Mouse (Mus musculus) thymus, adult 2 months (tissue): ENCODE results near the gene Ngfr. TPM values are rescaled to one million over a fixed set of nuclear protein-coding genes. Genes with fewer than 3 reads are reported as not detected.

ENCODE experiments used
- DNase-seq: peaks from one replicate; pipeline ENCODE4 v3.0.0; 2021
- H3K27ac ChIP-seq: fragments of 200-500 bp; 2 replicates; pipeline ENCODE4 v1.5.1; 2012; ENCODE audit warnings: low read length, control low read depth; ENCODE audit not compliant: control insufficient read depth, insufficient read depth
- H3K27me3 ChIP-seq: fragments of 200-500 bp; 2 replicates; pipeline ENCODE4 v1.6.1; 2012; ENCODE audit warnings: mild to moderate bottlenecking, low read length, moderate library complexity, mixed read lengths; ENCODE audit not compliant: control insufficient read depth, insufficient read depth
- H3K36me3 ChIP-seq: fragments of 200-500 bp; 2 replicates; pipeline ENCODE4 v1.6.1; 2012; ENCODE audit warnings: mild to moderate bottlenecking, low read length, moderate library complexity; ENCODE audit not compliant: control insufficient read depth, insufficient read depth
- H3K4me1 ChIP-seq: fragments of 200-500 bp; replicated peaks from 2 replicates; pipeline ENCODE4 v1.6.1; 2012; ENCODE audit warnings: low read length; ENCODE audit not compliant: control insufficient read depth, insufficient read depth
- H3K4me3 ChIP-seq: fragments of 200-500 bp; 2 replicates; pipeline ENCODE4 v1.5.1; 2012; ENCODE audit warnings: mild to moderate bottlenecking, low read length, control low read depth, moderate library complexity; ENCODE audit not compliant: control insufficient read depth, insufficient read depth
- CTCF ChIP-seq: fragments of 200-500 bp; IDR thresholded peaks from 2 replicates; pipeline ENCODE4 v1.5.1; 2012; ENCODE audit warnings: mild to moderate bottlenecking, control low read depth, low read length, moderate library complexity, borderline replicate concordance; ENCODE audit not compliant: control insufficient read depth, poor library complexity, insufficient read depth; ENCODE audit errors: extremely low read depth
- POLR2A ChIP-seq: fragments of 200-500 bp; IDR thresholded peaks from 2 replicates; pipeline ENCODE4 v1.6.1; 2012; ENCODE audit warnings: mild to moderate bottlenecking, low read length, control low read depth, moderate library complexity; ENCODE audit not compliant: control insufficient read depth, poor library complexity, insufficient read depth; ENCODE audit errors: extremely low read depth
- WGBS: fragments of 180-500 bp; shearing (Covaris S2); methylation state at CpG from one replicate; pipeline ENCODE4 v1.1.7; 2018; 5-methylcytosine and 5-hydroxymethylcytosine counted together
- polyA plus RNA-seq: library from polyadenylated mRNA; depleted of rRNA; stranded (reverse); fragments of >200 nt; gene quantifications from 2 replicates; pipeline ENCODE4 v1.2.3, GENCODE M21; 2012

Ngfr gene
- polyA plus RNA-seq, 1 experiment, result 6.4 TPM

GRCm38 (mm10) chr11:95544546-95545327 lies 42.8 kb downstream of the Ngfr start:
- DNase-seq, result no peak
- Histone ChIP-seq H3K27me3 (no peaks in the 10 kb centered on the region), H3K36me3 (no peaks in the 10 kb centered on the region), H3K4me1 (peaks cover 14% of the 10 kb centered on the region), H3K4me3 (no peak overlapping the region), H3K27ac (no peak overlapping the region)
- TF ChIP-seq POLR2A, result no peak
- TF ChIP-seq CTCF, result no peak
- WGBS, result 91% methylated on average over 8 of the region's 8 CpGs

- WGBS, result 28% methylated on average over 18 of the region's 18 CpGs
- no peaks in the 10 kb centered on the region for H3K27me3 ChIP-seq
- no peak for DNase-seq
- peaks cover 17% of the 10 kb centered on the region for H3K4me1 ChIP-seq
- H3K4me3 ChIP-seq, result no peak overlapping the region
- no peaks in the 10 kb centered on the region for H3K36me3 ChIP-seq
- TF ChIP-seq CTCF, result no peak
- no peak for TF ChIP-seq POLR2A
- H3K27ac ChIP-seq, result no peak overlapping the region
Measured at GRCm38 (mm10) chr11:95540637-95541385, 46.7 kb downstream of the Ngfr start.

GRCm38 (mm10) chr11:95538378-95539104 lies 49.0 kb downstream of the Ngfr start:
- Histone ChIP-seq H3K27ac (no peak overlapping the region), H3K36me3 (no peaks in the 10 kb centered on the region), H3K4me1 (peaks cover 17% of the 10 kb centered on the region), H3K4me3 (no peak overlapping the region), H3K27me3 (no peaks in the 10 kb centered on the region)
- WGBS, result 77% methylated on average over 15 of the region's 15 CpGs
- TF ChIP-seq CTCF, result no peak
- TF ChIP-seq POLR2A, result no peak
- DNase-seq, result no peak

- TF ChIP-seq CTCF (peak; percentile 99), POLR2A (no peak)
- Histone ChIP-seq H3K4me3 (no peak overlapping the region), H3K27me3 (no peaks in the 10 kb centered on the region), H3K27ac (no peak overlapping the region), H3K4me1 (no peaks in the 10 kb centered on the region), H3K36me3 (no peaks in the 10 kb centered on the region)
- DNase-seq, result peak; percentile 76
- 26% methylated on average over 24 of the region's 24 CpGs for WGBS
Measured at GRCm38 (mm10) chr11:95533484-95534160, 53.9 kb downstream of the Ngfr start.

- Histone ChIP-seq H3K4me3 (no peak overlapping the region), H3K27me3 (no peaks in the 10 kb centered on the region), H3K36me3 (no peaks in the 10 kb centered on the region), H3K27ac (no peak overlapping the region), H3K4me1 (no peaks in the 10 kb centered on the region)
- no peak for DNase-seq
- TF ChIP-seq POLR2A, result no peak
- TF ChIP-seq CTCF, result no peak
- 76% methylated on average over 13 of the region's 13 CpGs for WGBS
Measured at GRCm38 (mm10) chr11:95532353-95533072, 55.0 kb downstream of the Ngfr start.
